Mouse (Mus musculus) c-Kit-positive CD71-positive TER-119-negative erythroid progenitor cells, embryonic 14.5 days (primary cell): ENCODE results near the gene Prpf6.

ENCODE experiments used
- DNase-seq: peaks from one replicate; pipeline ENCODE4 v3.0.0-alpha.2; 2013; ENCODE audit warnings: low read depth

Gene Prpf6

GRCm38 (mm10) chr2:181591528-181592085, at the start of gene Prpf6:
TSS of gene Prpf6 (plus strand) at chr2:181591868.
- DNase-seq = no peak

GRCm38 (mm10) chr2:181546142-181546541, 45.5 kb upstream of the Prpf6 start:
- DNase-seq = peak; percentile 66

- DNase-seq = no peak
Observed at GRCm38 (mm10) chr2:181548227-181548626, 43.4 kb upstream of the Prpf6 start.

- DNase-seq = no peak
Observed at GRCm38 (mm10) chr2:181548682-181549081, 43.0 kb upstream of the Prpf6 start.

- no peak for DNase-seq
Observed at GRCm38 (mm10) chr2:181550233-181550632, 41.4 kb upstream of the Prpf6 start.

GRCm38 (mm10) chr2:181553772-181554171, 37.9 kb upstream of the Prpf6 start:
- no peak for DNase-seq

GRCm38 (mm10) chr2:181567338-181567737, 24.3 kb upstream of the Prpf6 start:
- no peak for DNase-seq

- peak; percentile 73 for DNase-seq
Observed at GRCm38 (mm10) chr2:181568272-181569008, 23.2 kb upstream of the Prpf6 start.

- DNase-seq = no peak
Observed at GRCm38 (mm10) chr2:181569856-181570255, 21.8 kb upstream of the Prpf6 start.

- DNase-seq = no peak
Observed at GRCm38 (mm10) chr2:181570375-181570774, 21.3 kb upstream of the Prpf6 start.

- DNase-seq = no peak
Observed at GRCm38 (mm10) chr2:181570921-181571595, 20.6 kb upstream of the Prpf6 start.

GRCm38 (mm10) chr2:181571941-181572670, 19.6 kb upstream of the Prpf6 start:
- no peak for DNase-seq

GRCm38 (mm10) chr2:181572921-181573920, 18.4 kb upstream of the Prpf6 start:
- DNase-seq = no peak

- DNase-seq = no peak
Observed at GRCm38 (mm10) chr2:181573961-181574360, 17.7 kb upstream of the Prpf6 start.

- DNase-seq = no peak
Observed at GRCm38 (mm10) chr2:181574921-181575545, 16.6 kb upstream of the Prpf6 start.

GRCm38 (mm10) chr2:181576613-181577012, 15.1 kb upstream of the Prpf6 start:
- DNase-seq = no peak

GRCm38 (mm10) chr2:181577126-181577525, 14.5 kb upstream of the Prpf6 start:
- DNase-seq = no peak

GRCm38 (mm10) chr2:181577981-181578581, 13.6 kb upstream of the Prpf6 start:
- peak; percentile 57 for DNase-seq

GRCm38 (mm10) chr2:181578790-181579618, 12.7 kb upstream of the Prpf6 start:
- DNase-seq = no peak
